Mouse (Mus musculus): ENCODE measurements around the gene Zfp511. TPM values are rescaled to one million over a fixed set of nuclear protein-coding genes. Genes with fewer than 3 reads are reported as not detected.

Zfp511 gene
- total RNA-seq, 2 experiments from 2014 or later = 20.8 to 24.4 TPM

- intact Hi-C loops (cut with DNase I) = no loop called here
- no peak for DNase-seq (ENCODE audit: low spot score in 2 of 2)
Measured at GRCm38 (mm10) chr7:140045546-140045945, 9.4 kb downstream of the Zfp511 start.

GRCm38 (mm10) chr7:140047811-140048311 is 11.7 kb downstream of the Zfp511 start:
- DNase-seq (ENCODE audit: low spot score in 2 of 2) = no peak
- intact Hi-C loops (cut with DNase I) = no loop called here

DNA sequence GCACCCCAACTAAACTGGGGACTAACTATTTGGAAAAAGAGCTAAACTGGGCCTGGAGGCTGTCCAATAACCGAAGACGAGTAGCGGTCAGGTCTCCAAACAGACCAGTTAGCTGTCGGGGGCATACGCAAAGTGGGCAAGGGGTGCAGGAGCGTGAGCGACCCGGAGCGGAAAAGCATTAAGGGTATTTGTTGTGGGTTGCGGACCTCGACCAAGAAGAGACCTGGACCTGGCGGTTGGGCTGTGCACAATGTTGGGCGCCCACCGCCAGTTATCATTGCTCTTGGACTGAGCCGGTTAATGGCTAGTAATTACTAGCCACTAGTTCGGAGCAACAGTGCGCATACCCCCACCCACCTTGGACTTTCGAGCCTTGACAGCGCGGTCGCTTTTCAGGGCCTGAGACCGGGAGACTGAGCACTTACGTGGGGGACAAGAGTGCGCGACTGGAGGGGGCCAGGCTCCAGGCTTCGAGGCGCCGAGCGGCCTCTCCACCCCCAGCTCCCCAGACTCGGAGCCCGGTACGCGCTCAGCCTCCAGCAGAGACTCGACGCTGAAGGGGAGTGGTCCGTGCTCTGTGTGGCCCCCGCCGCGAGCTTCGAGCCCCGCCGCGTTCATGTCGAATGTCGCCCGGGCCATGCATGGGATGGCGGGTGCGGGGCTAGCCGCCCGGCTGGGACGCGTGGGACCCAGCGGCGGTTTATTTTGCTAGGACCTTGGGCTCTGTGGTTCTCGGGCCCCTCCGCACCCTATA is 12.3 kb downstream of the Zfp511 start, which contains the start of gene Msx3:
Gene Msx3 (minus strand): TSS at position 729 of the 754 bp plus-strand sequence.
- DNase-seq (ENCODE audit: low spot score in 2 of 2) = no peak
- intact Hi-C loops (cut with DNase I) = no loop called here

- DNase-seq (ENCODE audit: low spot score in 2 of 2) = no peak
- intact Hi-C loops (cut with DNase I) = no loop called here
Measured at GRCm38 (mm10) chr7:140049115-140049689, 13.0 kb downstream of the Zfp511 start.

GRCm38 (mm10) chr7:140054124-140054523 is 17.9 kb downstream of the Zfp511 start:
- intact Hi-C loops (cut with DNase I) = no loop called here

DNA sequence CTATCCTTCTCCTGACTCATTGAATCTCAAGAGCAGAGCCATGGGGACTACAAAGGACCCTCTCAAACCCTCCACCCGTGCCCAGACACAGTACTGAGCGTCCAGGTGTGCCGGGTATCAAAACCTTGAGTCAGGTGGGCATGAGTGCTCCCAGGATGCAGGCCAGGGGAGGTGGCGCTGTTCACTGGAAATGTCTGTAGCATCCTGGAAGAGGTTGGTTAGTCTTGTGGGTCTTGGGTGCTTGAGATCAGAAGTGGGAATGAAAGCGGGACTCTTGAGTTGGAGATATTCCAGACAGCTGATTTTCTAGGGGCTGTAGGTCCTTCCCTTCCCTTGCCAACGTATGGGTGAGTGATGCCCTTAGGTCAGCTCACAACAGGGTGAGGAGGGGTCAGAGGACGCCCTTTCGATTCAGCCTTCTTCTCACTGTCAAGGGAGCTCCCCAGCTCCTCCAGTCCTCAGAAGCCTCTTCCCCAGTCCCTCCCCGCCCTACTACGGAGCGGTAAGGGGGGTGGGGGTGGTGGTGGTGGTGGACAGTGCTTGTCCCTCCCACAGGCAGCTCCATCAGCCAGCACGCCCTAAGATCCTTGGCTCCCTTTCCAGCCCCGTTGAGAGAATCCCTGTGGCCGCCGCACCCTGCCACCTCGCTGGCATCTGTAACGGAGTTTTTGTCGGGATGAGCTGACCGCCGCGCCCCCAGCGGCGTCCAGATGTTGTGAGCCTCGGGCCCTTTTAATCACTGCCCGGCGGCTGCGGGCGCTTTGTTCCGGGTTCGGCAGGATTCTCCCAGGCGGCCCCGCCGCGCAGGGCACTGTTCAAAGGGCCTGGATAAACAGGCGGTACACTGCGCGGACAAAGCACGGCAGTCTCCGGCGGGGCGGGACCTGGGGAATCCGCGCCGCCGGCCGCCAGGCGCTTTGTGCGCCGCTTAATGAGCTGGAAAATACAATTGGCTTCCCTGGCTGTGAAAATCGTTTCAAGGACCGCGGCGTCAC is 21.5 kb downstream of the Zfp511 start:
- intact Hi-C loops (cut with DNase I) = no loop called here
- DNase-seq (ENCODE audit: low spot score in 2 of 2) = no peak

More at GRCm38 (mm10) chr7:140054124-140054523, 17.9 kb downstream of the Zfp511 start:
- no peak for DNase-seq (ENCODE audit: low spot score in 2 of 2)

DNA sequence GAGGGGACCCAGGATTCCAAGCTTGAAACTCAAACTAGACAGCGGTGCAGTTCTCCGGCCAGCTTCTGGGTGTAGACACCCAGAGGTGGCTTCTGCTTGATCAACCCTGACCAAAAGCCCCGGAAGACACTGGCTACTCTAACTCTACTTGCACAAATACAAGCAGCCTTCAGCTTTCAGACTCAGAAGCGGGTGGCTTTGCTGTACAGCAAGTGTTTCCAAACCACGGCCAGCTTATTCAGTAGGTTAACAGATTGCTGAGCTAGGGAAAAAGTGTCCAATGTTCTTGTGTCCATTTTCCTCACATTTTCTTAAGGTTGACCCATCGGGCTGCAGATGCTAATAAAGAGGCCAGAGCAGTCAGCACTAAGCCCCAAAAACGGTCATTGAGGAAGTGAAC is 22.3 kb downstream of the Zfp511 start:
- intact Hi-C loops (cut with DNase I) = no loop called here
- DNase-seq (ENCODE audit: low spot score in 2 of 2) = no peak

DNA sequence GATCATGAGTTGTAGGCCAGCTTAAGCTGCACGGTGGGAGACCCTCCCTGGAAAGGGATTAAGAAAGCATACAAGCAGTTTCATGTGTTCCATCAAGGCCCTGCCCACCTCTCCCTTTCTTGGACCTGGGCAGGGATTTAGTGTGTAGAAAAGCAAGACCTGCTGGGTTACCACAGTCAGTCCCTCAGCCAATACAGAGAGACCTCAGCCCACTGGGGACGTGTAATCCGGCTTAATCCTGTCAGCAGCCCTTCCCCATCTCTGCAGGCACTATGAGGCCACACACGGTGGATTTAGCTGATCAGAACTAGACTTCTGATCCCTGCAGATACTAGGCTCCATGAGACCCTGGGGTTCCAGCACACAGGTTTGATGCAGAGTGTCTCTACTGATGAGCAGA is 23.4 kb downstream of the Zfp511 start:
- intact Hi-C loops (cut with DNase I) = no loop called here
- no peak for DNase-seq (ENCODE audit: low spot score in 2 of 2)

DNA sequence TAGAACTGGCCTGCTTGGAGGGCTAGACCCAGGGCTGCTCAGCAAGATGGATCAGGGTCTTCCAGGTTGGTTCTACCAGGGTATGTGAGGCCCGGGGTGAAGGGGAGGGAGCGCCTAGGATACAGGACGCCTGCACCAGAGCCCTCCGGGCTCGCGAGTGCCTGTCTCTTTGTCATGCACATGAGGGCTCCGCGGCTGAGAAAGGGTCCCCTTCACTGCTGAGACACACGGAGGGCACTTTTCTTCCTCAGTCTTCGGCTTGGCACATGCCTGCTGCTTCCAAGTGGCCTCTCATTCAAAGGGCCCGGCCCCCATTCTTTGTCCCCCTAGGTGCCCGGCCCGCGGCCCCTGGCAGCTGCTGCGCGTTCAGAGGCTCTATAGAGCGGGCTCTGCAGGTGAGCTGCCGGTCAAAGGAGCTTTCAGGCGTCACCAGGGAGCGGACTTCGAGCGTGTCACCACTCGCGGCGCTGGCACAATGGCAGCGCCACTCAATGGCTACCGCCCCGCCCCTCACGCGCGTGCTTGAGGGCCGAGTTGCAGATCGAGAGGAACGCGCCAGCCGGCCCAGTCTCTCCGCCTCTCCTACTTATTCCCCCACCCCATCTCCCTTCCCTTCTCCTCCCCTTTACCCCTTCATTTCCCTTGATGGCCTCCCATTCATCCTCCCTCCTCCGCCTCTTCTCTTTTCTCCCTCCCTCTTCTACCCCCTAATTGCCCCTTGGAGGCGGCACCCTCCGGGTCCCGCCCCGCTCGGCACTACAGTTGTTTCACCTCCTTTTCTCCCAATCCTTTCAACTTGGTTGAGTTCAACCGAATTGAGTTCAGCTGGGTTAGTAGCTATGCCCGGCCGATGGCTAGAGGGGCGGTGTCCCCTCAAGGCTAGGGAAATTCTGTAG is 25.0 kb downstream of the Zfp511 start:
- DNase-seq (ENCODE audit: low spot score in 2 of 2) = no peak
- intact Hi-C loops (cut with DNase I) = loop anchor here (10.0 kb wide), 1 partner anchor 416 kb away; no protein-coding TSS in a partner anchor

DNA sequence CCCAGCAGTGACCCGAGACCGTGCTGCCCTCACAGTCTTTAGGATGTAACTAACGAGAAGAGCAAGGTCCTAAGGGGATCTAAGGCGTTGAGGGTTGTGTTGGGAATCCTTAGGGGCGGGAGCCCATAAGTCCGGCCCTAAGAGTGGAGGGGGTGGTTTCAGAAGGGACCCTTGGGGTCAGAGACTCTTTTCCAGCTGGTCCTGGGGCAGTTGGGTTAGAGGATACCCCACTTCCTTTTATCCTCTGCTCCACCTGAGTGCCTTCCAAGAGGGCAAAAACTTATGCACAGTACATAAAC is 25.6 kb downstream of the Zfp511 start:
- intact Hi-C loops (cut with DNase I) = loop anchor here (10.0 kb wide), 1 partner anchor 417 kb away; no protein-coding TSS in a partner anchor
- no peak for DNase-seq (ENCODE audit: low spot score in 2 of 2)

GRCm38 (mm10) chr7:140062307-140062706 is 26.1 kb downstream of the Zfp511 start:
- intact Hi-C loops (cut with DNase I) = loop anchor here (10.0 kb wide), 1 partner anchor 418 kb away; no protein-coding TSS in a partner anchor
- no peak for DNase-seq (ENCODE audit: low spot score in 2 of 2)

DNA sequence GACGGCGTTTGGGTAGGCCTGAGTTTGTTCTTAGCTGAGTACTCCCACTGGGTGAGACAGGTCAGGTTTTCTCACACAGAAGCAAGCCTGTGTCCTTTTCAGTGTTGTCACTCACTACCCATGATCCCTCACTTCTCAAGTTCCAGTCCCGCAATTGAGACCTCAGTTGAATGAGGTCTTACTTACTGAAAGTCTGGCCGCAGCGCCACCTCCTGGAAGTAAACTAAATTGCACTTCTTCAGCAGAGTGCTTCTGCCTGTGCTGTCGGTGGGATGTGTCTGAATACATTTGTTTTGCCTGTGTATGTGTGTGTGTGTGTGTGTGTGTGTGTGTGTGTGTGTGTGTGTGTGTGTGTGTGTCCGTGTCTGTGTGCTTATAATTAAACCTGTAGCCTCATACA is 26.9 kb downstream of the Zfp511 start:
- DNase-seq (ENCODE audit: low spot score in 2 of 2) = peak; percentile 47 to 66
- intact Hi-C loops (cut with DNase I) = loop anchor here (1.0 to 10.0 kb wide), 2 partner anchors 94 to 418 kb away; no protein-coding TSS in a partner anchor

GRCm38 (mm10) chr7:140067397-140067796 is 31.2 kb downstream of the Zfp511 start:
- intact Hi-C loops (cut with DNase I) = loop anchor here (10.0 kb wide), 1 partner anchor 423 kb away; no protein-coding TSS in a partner anchor
- no peak for DNase-seq (ENCODE audit: low spot score in 2 of 2)

- intact Hi-C loops (cut with DNase I) = no loop called here
- no peak for DNase-seq (ENCODE audit: low spot score in 2 of 2)
Measured at GRCm38 (mm10) chr7:140070042-140070711, 34.0 kb downstream of the Zfp511 start.

DNA sequence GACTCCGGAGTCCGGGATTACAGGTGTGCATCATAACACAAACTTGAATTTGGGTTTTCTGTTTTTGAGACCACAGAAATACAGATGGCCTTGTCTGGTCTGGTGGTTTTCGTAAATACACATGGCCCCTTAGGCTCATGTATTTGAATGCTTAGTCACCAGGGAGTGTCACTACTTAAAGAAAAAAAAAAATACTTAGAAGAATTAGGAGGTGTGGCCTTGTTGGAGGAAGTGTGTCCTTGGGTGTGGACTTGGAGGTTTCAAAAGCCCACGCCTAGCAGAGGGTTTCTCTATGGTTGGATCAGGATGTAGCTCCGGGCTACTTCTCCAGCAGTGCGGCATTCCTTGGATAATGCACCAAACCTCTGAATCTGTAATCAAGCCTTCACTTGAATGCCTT is 41.5 kb downstream of the Zfp511 start:
- intact Hi-C loops (cut with DNase I) = loop anchor here (2.0 kb wide), 2 partner anchors 63 to 751 kb away; no protein-coding TSS in a partner anchor
- DNase-seq (ENCODE audit: low spot score in 2 of 2) = no peak

DNA sequence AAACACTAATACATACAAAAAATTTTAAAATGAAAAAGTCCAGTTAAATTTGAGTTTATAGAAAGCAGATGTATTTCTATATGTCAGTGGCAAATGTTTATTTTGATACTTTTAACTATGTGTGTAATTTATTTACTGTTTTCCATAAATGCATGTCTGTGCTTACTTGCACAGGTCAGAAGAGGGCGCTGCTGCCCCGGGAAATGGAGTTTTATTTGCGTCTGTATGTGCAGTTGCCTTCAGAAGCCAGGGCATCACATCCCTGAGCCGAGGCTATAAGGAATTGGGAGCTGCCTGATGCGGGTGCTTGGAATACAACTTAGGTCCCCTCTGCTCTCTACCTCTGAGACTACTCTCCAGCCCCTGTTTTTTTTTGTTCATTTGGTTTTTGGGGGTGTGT is 42.5 kb downstream of the Zfp511 start:
- intact Hi-C loops (cut with DNase I) = loop anchor here (2.0 kb wide), 2 partner anchors 62 to 750 kb away; no protein-coding TSS in a partner anchor
- peak; percentile 56 to 67 for DNase-seq (ENCODE audit: low spot score in 2 of 2)

DNA sequence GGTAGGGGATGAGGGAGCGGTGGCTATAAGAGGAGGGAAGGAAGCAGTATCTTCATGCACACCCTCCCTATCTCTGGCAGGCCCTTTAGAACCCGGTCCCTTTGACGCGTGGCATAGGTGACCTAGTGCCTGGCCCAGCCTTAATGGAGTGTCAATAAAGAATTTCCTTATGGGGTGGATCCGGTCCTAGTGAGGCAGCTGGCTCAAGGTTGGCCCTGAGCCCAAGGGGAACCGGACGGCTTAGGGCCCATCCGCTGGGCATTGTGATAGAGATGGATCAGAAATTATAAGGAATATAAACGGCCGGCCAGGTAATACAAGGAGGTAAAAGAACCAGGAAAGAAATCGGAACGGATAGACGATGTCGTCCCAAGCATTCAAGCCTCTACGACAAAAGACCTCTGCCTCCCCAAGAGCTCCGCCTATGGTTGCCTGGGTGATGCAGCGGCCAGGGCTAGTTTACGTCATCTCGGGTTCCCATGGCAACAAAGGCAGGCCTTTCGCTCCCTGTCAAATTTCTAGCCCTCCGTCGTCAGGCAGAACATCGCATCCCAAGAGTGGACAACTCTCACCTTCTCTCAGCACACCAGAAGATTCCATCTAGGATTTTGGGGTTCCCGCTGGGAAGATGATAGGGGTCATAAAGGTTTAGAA is 44.4 kb downstream of the Zfp511 start:
- DNase-seq (ENCODE audit: low spot score in 2 of 2) = peak; percentile 90 to 92
- intact Hi-C loops (cut with DNase I) = loop anchor here (2.0 to 5.0 kb wide), 2 partner anchors 22 to 37 kb away; partner anchors contain the start of genes Echs1, Fuom and Paox

All from left cerebral cortex, postnatal 36 days (tissue).